Mouse (Mus musculus) thymus, adult 2 months (tissue): Measurements from ENCODE around the gene Ndufs3.

Source experiments
- CTCF ChIP-seq: fragments of 200-500 bp; IDR thresholded peaks from 2 replicates; pipeline ENCODE4 v1.5.1; 2012; ENCODE audit warnings: mild to moderate bottlenecking, control low read depth, low read length, moderate library complexity, borderline replicate concordance; ENCODE audit not compliant: control insufficient read depth, poor library complexity, insufficient read depth; ENCODE audit errors: extremely low read depth
- POLR2A ChIP-seq: fragments of 200-500 bp; IDR thresholded peaks from 2 replicates; pipeline ENCODE4 v1.6.1; 2012; ENCODE audit warnings: mild to moderate bottlenecking, low read length, control low read depth, moderate library complexity; ENCODE audit not compliant: control insufficient read depth, poor library complexity, insufficient read depth; ENCODE audit errors: extremely low read depth

GRCm38 (mm10) chr2:90953461-90953860 is 48.8 kb upstream of the Ndufs3 start:
- TF ChIP-seq CTCF (no peak), POLR2A (no peak)
